Mouse (Mus musculus) mature B cell (primary cell): ENCODE results near the gene Gpr176.

Experiments
- in situ Hi-C: fragments of 300-500 bp; cut with MboI; formaldehyde crosslinking; loops from 2 replicates; pipeline ENCODE4 v1.14.3; 2019

Gene Gpr176

DNA sequence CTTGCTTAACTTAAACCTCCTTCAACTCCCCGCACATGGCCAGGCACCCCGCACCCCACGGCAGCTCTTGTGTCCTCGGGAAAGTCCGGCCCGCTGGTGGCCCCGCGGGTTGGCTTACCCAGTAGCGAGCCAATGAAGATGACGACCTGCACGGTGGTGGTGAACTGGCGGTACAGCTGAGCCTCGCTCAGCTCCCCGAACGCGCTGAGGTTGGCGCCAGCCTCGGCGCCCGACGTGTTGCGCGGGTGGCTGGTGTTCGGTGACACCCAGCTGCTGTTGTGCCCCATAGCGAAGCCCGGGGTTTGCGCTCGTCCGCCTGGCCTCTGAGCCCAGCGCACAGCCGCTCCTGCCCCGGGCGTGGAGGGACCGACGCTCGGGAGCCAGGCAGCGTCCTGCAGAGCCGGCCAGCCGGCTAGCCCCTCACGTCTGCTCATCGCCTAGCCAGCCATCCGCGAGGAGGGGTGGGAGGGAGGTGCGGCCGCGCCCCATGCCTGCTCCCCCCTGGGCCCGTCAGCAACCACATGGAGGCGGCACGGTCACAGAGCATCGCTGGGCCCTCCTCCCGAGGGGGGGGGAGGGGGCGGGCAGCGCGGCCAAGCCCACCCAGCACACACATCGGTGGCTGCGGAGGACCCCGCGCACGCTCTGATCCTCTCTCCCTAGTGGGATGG, at the start of gene Gpr176:
Gene Gpr176, minus strand, starts transcription at position 519 of the 671 bp plus-strand sequence.
- in situ Hi-C loops: no loop called here

DNA sequence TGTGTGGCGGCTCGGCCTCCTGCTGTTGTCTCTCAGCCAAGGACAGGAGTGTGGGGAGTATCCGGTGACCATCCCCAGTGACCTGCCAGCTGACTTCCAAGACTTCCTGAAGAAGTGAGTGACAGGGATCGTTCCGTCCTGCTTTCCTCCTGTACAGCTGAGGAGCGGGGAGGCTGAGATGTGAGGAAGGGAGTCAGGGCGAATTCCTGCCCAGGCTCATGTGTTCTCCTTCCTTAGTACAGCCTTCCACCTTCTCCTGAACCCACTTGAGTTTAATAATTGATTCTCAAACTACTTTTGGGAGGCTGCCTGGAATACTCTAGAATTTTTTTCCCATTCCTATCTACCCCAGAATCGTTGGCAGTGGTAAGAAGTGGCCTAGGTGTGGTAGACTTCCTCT, 49.2 kb upstream of the Gpr176 start:
- in situ Hi-C loops: no loop called here

DNA sequence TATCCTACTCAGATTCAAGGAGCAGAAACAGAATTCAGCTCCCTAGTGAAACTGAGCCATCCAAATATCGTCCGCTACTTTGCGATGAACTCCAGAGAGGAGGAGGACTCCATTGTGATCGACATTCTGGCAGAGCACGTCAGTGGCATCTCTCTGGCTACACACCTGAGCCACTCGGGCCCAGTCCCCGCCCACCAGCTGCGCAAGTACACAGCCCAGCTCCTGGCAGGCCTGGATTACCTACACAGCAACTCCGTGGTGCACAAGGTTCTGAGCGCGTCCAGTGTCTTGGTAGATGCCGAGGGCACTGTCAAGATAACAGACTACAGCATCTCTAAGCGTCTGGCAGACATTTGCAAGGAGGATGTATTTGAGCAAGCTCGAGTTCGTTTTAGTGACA, 48.7 kb upstream of the Gpr176 start:
- in situ Hi-C loops: no loop called here

DNA sequence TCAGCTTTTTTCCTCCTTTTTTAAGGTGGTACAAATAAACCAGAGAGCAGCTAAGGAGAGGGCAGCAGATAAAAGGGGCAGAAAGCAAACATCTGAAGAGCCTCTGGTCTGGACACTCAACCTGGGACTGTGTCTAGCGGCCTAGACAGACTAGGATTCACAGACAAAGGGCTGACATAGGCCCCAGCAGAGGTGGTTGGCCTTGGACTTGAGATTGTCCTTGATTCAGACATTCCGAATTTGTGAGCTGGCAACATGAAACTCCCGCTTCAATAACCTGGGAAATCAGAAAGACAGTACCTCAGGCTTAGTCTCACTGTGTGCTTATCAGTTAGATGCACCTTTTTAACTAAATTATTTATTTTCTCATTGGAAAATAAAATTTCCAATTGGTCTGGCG, 44.9 kb upstream of the Gpr176 start:
- in situ Hi-C loops: no loop called here

DNA sequence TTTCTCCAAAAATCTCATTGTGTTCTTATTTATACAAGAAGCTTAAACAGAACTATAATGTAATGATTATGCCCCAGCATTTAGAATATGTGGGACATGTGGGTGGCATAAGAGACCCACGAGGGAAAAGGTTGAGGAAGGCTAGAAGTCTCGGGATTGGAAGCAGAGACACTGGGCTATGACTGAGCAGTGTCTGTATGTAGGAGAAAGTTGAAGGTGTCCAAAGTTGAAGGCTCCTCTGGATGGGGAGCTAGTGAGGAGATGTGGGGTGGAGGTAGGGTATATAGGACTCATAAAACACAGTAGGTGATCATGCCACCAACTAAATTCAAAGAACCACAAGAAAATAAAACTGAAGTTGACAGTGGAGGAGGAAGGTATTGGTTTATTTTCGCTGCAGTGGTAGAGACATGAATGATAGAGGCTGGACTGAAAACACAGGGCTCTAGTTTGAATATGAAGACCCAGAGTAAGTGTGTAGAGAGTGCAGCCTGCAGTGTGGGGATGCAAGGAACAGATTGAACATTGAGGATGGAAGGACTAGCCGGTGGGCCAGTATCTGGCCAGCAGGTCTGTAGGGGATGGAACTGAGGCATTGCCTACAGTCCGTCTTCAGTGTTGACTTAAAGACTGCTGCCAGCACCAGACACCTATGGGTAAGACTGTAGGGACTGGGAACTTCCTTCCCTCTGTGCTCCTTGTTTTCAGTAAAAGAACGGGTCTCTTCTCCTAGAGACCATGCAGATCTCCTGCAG, 42.6 kb upstream of the Gpr176 start:
- in situ Hi-C loops: no loop called here

DNA sequence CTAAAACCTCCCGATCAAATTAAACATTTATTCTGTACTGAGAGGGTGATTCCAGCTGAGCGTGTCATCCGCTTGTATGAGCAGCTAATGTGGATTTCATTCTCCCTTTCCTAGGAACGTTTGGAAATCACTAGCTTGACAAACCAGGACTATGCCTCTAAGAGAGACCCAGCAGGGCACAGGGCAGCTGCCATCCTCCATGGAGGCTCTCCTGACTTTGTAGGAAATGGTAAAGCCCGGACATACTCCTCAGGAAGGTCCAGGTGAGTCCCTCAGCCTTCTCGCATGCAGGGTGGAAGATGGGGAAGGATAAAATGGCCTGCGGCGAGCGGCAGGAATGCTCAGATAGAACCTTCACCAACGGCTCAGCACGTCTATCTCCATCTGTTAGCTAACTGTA, 39.6 kb upstream of the Gpr176 start:
- in situ Hi-C loops: no loop called here

DNA sequence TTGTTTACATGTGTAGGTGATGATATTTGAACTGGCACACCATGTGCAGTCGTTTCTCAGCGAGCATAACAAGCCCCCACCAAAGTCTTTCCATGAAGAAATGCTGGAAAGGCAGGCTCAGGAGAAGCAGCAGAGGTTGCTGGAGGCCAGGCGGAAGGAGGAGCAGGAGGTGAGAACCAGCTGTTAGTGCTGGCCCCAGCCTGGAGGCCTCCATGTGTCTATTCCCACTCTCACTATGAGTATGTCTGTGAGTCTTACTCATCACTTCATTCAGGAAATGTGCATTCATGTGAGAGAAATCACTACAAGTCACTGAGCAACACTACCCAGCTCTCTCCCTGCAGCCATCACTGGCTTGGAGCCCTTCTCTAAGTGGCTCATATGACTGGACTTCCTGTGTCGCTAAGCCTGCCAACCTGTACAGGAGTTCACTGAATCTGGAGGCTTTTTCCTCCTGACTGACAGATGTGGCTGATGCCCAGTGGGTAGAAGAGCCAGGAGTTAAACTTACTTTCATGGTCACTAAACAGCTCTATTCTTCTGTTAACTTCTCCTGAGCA, 35.2 kb upstream of the Gpr176 start:
- in situ Hi-C loops: no loop called here

DNA sequence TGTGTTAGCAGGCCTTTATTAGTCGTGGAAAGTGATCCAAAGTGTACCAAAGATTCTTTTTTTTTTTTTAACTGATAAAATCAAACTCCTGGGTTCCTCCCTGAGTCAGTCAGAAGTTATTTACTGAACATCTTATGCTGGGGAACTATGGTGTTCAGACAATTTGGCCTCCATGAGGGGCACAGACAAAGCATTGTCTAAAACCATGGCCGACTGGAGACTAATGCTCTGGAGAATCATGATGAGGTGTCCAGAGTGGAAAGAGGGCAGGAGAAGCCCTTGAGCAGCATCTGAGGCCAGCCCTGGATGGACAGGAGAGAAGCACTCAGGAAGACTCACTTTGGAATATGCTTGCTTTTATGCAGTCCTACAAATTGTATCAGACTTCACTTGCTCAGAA, 33.6 kb upstream of the Gpr176 start:
- in situ Hi-C loops: no loop called here

DNA sequence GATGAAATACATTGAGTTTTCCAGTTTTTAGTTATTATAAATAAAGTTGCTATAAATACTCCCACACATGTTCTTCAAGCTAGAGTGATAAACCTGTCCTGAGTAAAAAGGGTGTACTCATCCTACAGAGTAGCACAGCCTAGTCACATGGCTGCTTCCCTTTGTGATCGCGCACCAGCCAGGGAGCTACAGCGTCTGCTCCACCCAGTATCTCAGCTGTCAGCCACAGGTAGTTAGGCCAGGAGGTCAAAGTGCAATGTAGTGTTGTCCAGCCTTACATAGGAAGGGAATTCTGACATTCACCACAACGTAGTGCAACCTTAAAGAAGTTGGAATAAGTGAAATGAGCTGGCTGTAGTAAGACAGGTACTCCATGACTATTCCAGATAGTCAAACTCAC, 32.3 kb upstream of the Gpr176 start:
- in situ Hi-C loops: no loop called here

DNA sequence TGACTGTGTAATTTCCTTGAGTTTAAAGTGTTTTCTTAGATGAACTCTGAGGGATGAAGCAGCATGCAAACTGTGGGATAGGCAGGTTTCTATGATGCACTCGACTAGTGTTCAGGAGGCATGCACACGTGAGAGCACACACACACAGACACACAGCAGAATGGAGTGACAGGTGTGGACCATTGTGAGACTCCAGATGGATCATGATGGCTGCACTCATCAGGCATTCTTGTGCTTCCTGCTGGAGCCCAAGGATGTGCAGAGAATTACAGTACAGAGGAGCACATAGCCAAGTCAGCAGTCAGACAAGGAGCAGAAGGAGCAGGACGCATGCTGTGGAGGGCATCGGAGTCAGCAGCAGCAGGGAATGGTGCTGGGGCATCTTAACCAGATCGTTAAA, 31.1 kb upstream of the Gpr176 start:
- in situ Hi-C loops: no loop called here

DNA sequence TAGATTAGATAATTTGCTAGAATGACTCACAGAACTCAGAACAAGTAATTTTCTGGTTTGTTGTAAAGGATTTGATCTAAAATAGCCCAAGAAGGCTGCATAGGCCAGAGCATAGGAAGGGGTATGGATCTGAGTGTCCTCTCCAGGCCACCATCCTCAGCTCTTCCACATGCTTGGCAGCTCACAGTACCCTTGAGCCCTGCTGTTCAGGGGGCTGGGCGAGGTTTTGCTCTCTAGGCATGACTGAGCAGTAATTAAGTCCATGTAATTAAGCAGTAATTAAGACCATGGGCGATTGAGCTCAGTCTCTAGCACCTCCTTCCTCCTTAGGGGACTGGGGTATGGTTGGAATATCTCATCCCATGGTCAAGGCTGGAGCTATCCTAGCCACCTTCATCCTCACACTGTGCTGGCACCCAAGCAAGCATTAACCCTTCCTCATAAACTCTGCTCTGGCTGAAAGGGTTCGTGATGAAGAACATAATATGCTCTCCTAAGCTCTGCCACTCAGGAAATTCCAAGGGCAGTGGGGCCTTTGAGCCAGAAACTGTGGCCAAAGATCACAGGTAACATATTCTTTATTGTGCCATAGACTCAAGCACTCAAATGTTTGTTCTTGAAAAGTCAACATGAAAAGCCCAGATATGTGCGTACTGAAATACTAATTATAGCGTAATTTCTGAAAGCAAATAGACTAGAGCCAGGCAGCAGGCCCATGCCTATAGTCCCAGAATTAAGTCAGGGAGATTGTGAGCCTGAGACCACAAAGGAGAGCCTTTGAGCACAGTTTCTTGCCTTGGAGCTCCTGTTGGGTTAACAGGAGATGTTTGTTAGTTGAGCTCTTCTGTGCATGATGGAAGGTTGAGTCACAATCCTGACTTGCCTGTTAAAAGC, 28.9 kb upstream of the Gpr176 start:
- in situ Hi-C loops: no loop called here

DNA sequence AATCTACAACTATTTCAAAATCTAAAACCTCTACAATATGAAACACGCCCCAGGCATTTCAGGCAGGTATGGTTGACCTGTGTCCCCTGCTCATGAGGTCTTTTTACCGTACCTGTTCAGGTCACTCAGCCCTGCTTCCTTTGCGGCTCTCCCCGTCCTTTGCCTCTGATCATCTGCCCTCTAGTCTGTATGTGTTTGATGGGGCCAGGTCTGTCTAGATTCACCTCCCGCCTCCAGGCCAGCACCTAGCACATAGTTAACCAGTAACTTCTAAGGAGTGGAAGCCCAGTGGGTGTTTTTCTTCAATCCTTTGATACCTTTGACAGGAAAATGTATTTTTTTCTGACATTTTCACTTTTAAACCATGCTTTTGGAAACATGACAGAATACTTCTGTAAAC, 26.5 kb upstream of the Gpr176 start:
- in situ Hi-C loops: no loop called here

DNA sequence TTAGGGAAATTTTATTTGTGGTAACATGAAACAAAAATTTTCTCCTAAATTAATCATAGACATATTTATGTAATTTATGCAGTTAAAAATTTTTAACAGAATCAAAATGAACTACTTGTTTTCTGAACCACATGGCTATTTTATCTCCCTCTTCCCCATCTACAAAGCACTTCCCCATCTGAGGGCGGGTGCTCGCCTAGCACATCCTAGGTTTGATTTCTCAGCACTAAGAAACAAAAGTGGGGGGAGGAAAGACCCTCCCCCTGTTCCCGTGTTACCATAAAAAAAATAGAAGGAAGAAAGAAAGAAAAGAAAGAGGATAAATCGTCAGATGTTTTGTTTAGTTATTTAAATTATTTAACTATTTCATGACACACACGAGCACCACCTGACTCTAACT, 18.0 kb upstream of the Gpr176 start:
- in situ Hi-C loops: no loop called here

DNA sequence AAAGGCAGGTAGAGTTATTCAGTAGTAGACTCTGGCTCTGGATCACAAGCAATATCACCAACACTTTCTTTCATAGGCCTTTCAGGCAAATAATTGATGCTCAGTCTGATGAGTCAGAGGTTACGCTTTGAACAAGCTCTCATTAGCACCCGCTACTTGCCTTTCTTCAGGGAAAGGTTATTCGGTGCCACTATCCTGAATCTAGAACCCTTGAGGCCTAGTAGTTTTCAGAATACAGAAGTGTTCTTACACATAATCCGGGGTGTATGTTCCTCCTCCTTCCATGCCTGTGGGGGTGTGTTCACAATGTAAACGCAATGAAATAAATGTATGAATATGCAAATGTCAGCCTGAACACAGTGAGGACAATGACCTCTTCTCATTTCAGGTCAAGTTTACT, 16.9 kb upstream of the Gpr176 start:
- in situ Hi-C loops: no loop called here

DNA sequence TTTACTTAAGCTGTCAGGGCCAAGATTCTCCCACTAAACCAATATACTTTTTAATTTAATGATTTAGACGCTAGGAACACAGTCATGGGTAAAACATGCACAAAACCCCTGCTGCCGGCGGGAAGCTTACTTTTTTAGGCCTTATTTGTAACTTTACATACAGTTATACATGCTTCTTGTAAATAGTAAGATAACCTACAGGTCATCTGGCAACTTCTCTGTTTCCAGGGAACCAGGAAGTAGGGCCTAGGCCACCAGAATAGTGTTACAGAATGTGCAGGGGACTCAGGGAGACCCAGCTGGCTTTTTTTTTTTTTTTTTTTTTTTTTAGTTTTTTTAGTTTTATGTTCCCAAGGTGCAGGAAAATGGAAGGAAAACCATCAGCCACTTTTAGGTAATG, 16.4 kb upstream of the Gpr176 start:
- in situ Hi-C loops: no loop called here

DNA sequence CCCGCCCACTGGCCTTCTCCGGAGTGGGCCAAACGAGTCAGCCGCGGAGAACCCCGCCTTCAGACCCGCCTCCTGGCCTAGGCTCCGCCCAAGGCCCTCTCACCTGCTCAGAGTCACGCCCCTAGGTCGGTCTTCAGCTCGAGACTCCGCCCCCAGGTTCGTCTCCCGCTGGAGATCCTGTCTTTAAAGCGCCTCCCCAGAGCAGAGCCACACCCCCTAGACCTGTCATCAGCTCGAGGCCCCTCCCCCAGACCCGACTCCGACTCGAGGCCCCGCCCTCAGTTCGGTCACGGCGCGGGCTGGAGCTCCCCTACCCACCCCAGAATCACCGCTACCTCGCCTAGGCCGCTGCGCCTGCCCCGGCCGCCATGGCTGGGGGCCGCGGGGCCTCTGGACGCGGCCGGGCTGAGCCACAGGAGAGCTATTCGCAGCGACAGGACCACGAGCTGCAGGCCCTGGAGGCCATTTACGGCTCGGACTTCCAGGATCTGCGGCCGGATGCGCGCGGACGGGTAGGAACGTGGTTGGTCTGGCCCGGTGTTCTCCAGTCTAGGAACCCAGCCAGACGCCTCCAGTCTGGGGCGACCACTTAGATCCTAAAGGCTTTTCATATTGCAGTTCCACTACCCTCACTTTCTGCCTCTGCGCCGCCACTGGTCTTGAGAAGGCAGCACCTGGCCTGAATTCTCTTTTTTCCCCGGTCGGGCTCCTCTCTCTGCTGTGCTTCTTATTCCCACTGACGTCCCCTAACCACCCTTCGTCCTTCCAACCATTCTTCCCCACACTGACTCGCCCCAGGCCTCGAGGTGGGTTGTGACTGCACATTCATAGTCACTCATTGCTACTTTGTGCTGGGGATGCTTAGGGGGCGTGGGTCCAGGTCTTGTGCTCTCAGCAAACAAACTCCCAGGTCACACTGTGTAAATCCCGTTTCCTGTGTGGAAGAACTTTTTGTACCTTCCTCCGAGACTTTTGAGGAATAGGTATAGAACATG, 15.4 kb upstream of the Gpr176 start, which contains the start of gene Eif2ak4:
Gene Eif2ak4, plus strand, starts transcription at position 278 of the 995 bp plus-strand sequence.
- in situ Hi-C loops: no loop called here

DNA sequence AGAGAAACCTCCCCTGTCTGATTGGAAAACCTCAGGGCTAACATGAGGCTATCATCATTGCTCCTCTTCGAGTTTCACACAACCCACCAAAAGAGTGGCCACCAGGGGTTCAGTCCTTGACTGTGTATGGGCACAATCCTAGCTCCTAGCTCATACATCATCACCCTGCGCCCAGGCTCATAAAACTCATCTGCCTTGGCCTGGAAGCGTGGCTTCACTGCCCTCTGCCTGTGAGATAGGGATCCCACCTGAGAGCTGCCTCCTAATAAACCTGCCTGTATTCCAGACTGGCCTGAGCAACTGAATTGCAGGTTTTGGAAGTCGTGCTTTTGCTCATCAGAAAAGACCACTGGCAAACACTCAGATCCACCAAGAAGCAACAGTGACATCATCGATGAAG, 10.2 kb upstream of the Gpr176 start:
- in situ Hi-C loops: no loop called here

DNA sequence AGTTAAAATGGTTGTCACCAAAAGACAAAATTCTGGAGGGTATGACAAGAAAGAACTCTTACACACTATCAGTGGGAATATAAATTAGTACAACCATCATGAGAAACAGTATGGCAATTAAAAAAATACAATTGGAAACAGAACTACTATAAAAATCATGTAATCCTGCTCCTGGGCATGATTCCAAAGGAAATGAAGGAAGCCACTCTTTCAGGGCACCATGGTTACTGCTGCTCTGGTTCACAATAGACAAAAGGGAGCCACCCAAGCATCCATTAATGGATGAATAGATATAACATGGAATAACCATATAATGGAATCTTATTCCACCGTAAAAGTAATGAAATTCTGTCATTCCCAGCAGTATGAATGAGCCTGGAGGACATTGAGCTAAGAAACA, 6.5 kb upstream of the Gpr176 start:
- in situ Hi-C loops: no loop called here

DNA sequence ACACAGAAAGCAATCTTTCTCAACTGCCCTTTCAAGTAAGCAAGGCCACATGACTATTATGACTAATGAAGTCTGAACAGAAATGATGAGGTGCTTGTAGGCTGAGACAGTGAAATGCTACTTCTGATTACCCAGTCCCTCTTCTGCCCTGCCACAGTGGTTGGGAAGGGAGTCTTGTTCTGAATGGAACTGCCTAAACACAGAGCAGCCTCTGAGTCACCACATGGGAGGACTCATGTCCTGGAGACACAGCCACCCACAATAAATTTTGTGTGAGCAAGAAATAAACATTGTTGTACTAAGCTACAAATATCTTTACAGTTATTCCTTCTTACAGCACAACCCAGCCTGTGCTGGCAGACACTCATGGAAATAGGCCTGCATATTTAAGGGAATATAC, 2.7 kb upstream of the Gpr176 start:
- in situ Hi-C loops: no loop called here

DNA sequence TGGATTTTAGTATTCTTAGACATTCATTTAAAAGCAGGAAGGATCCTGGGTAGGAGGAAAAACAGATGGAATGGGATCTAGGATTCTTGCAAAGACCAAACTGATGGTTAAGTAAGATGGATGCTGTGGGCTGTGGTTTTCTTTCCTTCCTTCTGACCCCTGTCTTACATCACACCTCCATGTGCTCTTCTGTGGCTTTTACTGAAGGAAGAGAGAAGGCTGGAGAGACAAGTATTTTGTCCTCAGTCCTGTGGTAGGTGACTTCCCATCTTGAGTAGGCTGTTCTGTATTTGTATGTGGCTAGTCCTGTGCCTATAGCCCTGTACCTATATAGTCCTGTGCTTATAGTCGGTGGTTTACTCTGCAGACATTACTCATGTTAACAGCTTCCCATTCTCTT, 2.3 kb upstream of the Gpr176 start:
- in situ Hi-C loops: no loop called here
